Mouse (Mus musculus) forebrain, embryonic 13.5 days (tissue): ENCODE measurements around the gene Ifnlr1. TPM values are rescaled to one million over a fixed set of nuclear protein-coding genes. Genes with fewer than 3 reads are reported as not detected.
A peak's percentile ranks its signal among the peaks of the same experiment; 100 is the strongest.

Experiments used
- ATAC-seq: fragments of 200-750 bp; cut with Nextera tagmentation; 2 replicates; pipeline ENCODE4 v1.8.0; 2017
- H3K27ac ChIP-seq: fragments of 300-500 bp; sonication (generic); 2 replicates; pipeline ENCODE4 v1.5.1; 2015; ENCODE audit warnings: inconsistent platforms, mild to moderate bottlenecking, moderate library complexity
- H3K27me3 ChIP-seq: fragments of 300-500 bp; sonication (generic); 2 replicates; pipeline ENCODE4 v1.6.1; 2015; ENCODE audit warnings: mild to moderate bottlenecking, inconsistent platforms
- H3K36me3 ChIP-seq: fragments of 300-500 bp; sonication (generic); 2 replicates; pipeline ENCODE4 v1.6.1; 2015; ENCODE audit warnings: mild to moderate bottlenecking, inconsistent platforms; ENCODE audit not compliant: poor library complexity, severe bottlenecking
- H3K4me1 ChIP-seq: fragments of 300-500 bp; sonication (generic); 2 replicates; pipeline ENCODE4 v1.6.1; 2015; ENCODE audit warnings: inconsistent platforms
- H3K4me2 ChIP-seq: fragments of 300-500 bp; sonication (generic); 2 replicates; pipeline ENCODE4 v1.6.1; 2015; ENCODE audit warnings: inconsistent platforms, mild to moderate bottlenecking, moderate library complexity
- H3K4me3 ChIP-seq: fragments of 300-500 bp; sonication (generic); 2 replicates; pipeline ENCODE4 v1.5.1; 2015; ENCODE audit warnings: mild to moderate bottlenecking, inconsistent platforms
- H3K9ac ChIP-seq: fragments of 300-500 bp; sonication (generic); 2 replicates; pipeline ENCODE4 v1.6.1; 2015; ENCODE audit warnings: mild to moderate bottlenecking, inconsistent platforms
- H3K9me3 ChIP-seq: fragments of 300-500 bp; sonication (generic); replicated peaks from 2 replicates; pipeline ENCODE4 v1.6.1; 2016; ENCODE audit warnings: inconsistent platforms
- WGBS: fragments of 180-500 bp; shearing (Covaris S2); methylation state at CpG from one replicate; pipeline ENCODE4 v1.1.7; 2015; 5-methylcytosine and 5-hydroxymethylcytosine counted together
- polyA plus RNA-seq: library from polyadenylated mRNA; unstranded; fragments of >200 nt; fragmentation: Nextera tagmentation; extraction: Ambion mirVana; gene quantifications from 2 replicates; pipeline ENCODE4 v1.2.1, GENCODE M21; 2015

Ifnlr1 gene
- polyA plus RNA-seq, 1 experiment from 2014 or later, result 0.13 TPM

DNA sequence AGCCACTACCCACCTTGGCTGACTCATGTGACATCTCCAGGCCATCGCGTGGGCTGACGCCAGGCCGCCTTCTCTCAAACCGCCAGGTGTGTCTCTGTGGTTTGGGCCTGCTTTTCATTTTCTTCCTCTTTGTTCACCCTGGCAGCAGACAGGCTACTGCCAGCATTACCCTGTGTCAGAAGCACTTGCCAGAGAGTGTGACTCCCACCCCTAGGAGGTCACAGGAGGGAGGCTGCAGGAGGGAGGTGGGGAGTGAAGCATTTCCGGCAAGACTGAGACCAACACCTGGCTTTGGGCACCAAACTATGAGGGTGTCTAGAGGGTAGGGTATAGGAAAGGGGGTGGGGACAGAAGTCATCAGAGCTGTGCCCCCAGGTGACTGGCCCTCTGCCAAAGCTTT is 21.4 kb upstream of the Ifnlr1 start:
- no peaks in the 10 kb centered on the region for H3K27me3 ChIP-seq
- H3K36me3 ChIP-seq, result no peaks in the 10 kb centered on the region
- ATAC-seq, result no peak
- H3K27ac ChIP-seq, result no peak overlapping the region
- no peak overlapping the region for H3K4me3 ChIP-seq
- H3K9me3 ChIP-seq, result no peaks in the 10 kb centered on the region
- no peaks in the 10 kb centered on the region for H3K4me1 ChIP-seq
- H3K9ac ChIP-seq, result no peak overlapping the region
- WGBS, result 84% methylated on average over 6 of the region's 6 CpGs
- H3K4me2 ChIP-seq, result no peak overlapping the region

DNA sequence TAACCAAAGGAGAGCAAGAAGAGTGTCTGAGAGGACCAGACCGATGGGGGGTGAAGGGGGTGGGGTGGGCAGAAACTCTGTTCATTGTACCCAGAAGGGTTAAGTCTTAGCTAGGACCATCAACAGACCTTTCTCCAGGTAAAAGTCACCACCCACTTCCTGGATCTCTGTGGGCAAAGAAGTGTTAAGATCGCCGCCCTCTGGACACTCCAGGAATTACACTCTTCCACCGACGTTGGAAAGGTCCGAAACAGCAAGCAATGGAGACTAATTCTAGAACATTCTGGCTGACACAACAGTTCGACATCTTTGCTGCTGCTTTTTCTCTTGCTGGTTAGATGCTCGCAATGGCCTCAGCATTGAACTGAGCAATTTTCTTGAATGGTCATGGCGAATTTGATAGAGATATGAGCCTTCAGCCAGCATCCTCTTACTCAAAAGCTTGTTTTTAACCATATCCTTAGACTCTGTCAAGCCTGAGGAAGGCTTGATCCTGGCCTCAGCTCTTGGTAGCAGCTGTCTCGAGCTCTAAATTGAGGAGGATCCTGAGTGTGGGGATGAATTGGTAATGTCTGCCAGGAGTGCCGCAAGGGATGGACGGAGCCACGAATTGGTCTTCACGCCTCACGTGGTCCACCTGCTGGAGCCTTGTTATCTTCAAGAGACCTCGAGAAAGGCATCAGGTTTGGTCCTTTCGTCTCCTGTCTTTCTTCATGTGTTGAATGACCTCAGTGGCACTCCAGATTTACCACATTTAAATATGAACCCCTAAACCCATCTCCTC is 19.7 kb upstream of the Ifnlr1 start:
- H3K27me3 ChIP-seq, result no peaks in the 10 kb centered on the region
- ATAC-seq, result no peak

DNA sequence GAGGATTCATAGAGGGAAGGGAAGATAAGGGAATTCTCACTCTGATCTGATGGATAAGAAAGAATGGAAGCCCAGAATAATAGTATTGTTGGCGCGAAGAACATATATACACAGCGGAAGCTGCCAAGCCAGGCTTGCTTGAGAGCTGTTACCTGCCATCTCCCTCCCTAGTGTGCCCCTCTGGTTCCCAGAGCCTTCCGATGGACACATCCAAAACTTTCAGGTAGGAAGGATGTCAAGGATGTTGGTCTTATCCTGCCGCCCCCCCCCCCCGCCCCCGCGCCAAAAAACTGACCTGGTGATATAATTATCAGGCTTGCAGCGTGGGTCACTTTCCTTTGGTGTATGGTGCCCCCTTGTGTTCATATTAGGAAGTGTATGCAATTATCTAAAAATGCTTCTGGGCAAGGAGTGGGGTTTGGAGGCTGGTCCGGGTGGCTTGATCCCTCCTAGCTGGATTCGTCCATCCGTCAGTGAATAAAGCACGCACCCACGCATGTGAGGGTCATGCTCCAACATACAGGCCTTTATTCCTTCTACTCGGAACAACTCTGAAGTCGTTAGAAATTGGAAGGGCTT is 18.7 kb upstream of the Ifnlr1 start:
- Histone ChIP-seq H3K36me3 (no peaks in the 10 kb centered on the region), H3K9me3 (no peaks in the 10 kb centered on the region), H3K9ac (no peak overlapping the region), H3K4me2 (no peak overlapping the region), H3K4me3 (no peak overlapping the region), H3K4me1 (no peaks in the 10 kb centered on the region), H3K27me3 (no peaks in the 10 kb centered on the region), H3K27ac (no peak overlapping the region)
- no peak for ATAC-seq
- WGBS, result 13% methylated on average over 16 of the region's 16 CpGs

More for the DNA sequence above, 19.7 kb upstream of the Ifnlr1 start:
- WGBS, result 59% methylated on average over 17 of the region's 17 CpGs
- H3K4me3 ChIP-seq, result no peak overlapping the region
- H3K9ac ChIP-seq, result no peak overlapping the region
- no peaks in the 10 kb centered on the region for H3K36me3 ChIP-seq
- H3K27ac ChIP-seq, result no peak overlapping the region
- H3K4me1 ChIP-seq, result no peaks in the 10 kb centered on the region
- H3K9me3 ChIP-seq, result no peaks in the 10 kb centered on the region
- no peak overlapping the region for H3K4me2 ChIP-seq

DNA sequence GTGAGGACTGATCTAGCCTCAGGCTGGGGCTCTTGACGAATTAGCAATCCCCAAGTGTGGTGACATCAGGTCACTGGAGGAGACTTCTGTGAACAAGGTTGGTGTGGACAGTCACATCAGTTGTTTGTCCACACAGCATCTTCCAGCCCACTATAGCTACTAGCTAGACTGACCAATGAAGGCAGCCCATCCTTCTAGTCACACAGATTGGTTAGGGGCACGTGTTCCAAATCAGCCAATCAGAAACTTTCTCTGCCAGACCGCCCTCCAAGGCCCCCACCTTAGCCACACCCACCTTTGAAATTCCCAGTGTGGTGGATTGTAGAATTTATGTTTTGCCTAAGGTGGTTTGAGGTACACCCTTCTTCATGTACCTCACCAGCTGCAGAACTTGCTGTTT is 12.6 kb upstream of the Ifnlr1 start:
- H3K27me3 ChIP-seq, result no peaks in the 10 kb centered on the region
- ATAC-seq, result no peak
- no peaks in the 10 kb centered on the region for H3K4me1 ChIP-seq
- no peak overlapping the region for H3K27ac ChIP-seq
- no peaks in the 10 kb centered on the region for H3K36me3 ChIP-seq
- no peaks in the 10 kb centered on the region for H3K9me3 ChIP-seq
- H3K4me2 ChIP-seq, result no peak overlapping the region
- 83% methylated on average over 3 of the region's 3 CpGs for WGBS
- H3K9ac ChIP-seq, result no peak overlapping the region
- no peak overlapping the region for H3K4me3 ChIP-seq

DNA sequence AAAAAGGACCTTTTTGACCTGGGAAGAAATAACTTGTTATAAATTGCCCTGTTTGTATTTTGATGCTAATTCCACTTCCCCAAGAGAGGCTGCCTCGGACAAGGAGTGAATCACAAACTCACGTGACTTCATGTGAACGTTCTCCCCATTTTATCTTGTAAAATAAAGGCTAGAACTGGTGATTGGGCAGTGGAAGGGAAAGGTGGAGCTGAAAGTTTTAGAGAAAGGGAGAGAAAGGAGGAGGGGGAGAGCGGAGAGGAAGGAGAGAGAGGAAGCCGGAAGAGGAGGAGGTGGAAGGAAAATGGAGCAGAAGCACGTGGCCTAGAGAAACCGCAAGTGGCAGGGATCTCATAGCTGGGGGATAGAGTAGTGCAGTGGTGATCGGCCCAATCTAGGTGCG is 11.1 kb upstream of the Ifnlr1 start:
- H3K9ac ChIP-seq, result no peak overlapping the region
- H3K4me1 ChIP-seq, result no peaks in the 10 kb centered on the region
- no peaks in the 10 kb centered on the region for H3K9me3 ChIP-seq
- H3K4me3 ChIP-seq, result no peak overlapping the region
- no peaks in the 10 kb centered on the region for H3K27me3 ChIP-seq
- no peaks in the 10 kb centered on the region for H3K36me3 ChIP-seq
- H3K4me2 ChIP-seq, result no peak overlapping the region
- no peak overlapping the region for H3K27ac ChIP-seq
- no peak for ATAC-seq
- WGBS, result 64% methylated on average over 9 of the region's 9 CpGs

DNA sequence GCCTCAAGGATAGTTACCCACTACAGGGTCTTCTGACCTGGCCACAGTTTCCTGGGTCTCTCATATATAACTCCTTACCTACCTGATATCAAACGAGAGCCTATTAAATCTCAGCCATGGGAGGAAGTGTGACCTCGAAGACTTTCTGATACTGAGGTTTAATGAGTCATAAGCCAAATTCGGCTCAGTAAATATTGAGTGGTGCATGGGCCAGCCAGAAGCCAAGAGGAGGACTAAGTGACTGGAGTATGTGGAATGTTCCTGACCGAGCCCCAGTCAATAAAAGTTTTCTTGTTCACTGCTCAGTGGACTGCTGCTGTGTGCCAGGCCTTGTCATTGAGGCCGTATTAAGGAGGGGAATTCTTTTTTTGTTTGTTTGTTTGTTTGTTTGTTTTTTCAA is 9.6 kb upstream of the Ifnlr1 start:
- H3K4me2 ChIP-seq, result no peak overlapping the region
- H3K4me1 ChIP-seq, result no peaks in the 10 kb centered on the region
- 91% methylated on average over 5 of the region's 5 CpGs for WGBS
- no peaks in the 10 kb centered on the region for H3K9me3 ChIP-seq
- H3K4me3 ChIP-seq, result no peak overlapping the region
- no peak for ATAC-seq
- H3K27me3 ChIP-seq, result no peaks in the 10 kb centered on the region
- H3K9ac ChIP-seq, result no peak overlapping the region
- H3K27ac ChIP-seq, result no peak overlapping the region
- H3K36me3 ChIP-seq, result no peaks in the 10 kb centered on the region

DNA sequence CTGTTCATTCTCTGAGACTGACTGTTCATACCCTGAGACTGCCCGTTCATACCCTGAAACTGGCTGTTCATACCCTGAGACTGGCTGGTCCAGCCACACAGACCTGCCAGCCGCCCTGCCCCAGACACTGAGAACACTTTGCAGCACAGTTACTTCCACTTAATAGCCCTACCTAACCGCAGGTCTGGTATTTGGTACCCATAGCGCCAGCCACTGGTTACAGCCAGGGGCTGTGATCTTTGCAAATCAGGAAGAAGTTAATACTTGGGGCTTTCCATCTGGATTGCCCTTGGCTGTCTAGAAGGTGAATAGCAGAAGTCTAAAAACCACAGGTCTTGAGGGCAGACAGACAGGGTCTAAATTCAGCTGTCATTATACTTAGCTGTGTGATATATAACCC is 6.8 kb upstream of the Ifnlr1 start:
- H3K9me3 ChIP-seq, result no peaks in the 10 kb centered on the region
- H3K4me1 ChIP-seq, result no peaks in the 10 kb centered on the region
- ATAC-seq, result no peak
- 89% methylated on average over 4 of the region's 4 CpGs for WGBS
- H3K27me3 ChIP-seq, result peaks cover 4% of the 10 kb centered on the region; the same call in 1 of the 2 replicates
- H3K9ac ChIP-seq, result no peak overlapping the region
- H3K4me2 ChIP-seq, result no peak overlapping the region
- H3K27ac ChIP-seq, result no peak overlapping the region
- H3K4me3 ChIP-seq, result no peak overlapping the region
- H3K36me3 ChIP-seq, result no peaks in the 10 kb centered on the region

DNA sequence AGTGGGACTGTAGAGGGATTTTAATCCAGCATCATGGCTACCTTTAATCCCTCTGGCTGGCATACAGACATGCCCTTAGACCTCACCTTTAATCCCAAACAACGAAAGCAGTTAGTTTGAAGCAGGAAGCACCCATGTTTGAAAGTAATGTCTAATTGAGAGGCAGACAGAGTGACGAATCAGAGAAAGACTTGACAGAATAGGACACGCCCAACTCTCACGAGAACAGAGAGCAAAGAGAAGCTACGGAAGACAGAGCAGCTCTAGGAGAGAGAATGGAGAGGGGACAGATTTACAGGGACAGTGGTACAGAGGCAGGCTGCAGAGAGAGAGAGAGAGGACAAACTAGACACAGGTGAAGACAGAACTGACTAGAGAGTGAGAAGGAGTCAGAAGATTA is 4.3 kb upstream of the Ifnlr1 start:
- Histone ChIP-seq H3K9me3 (no peaks in the 10 kb centered on the region), H3K4me3 (no peak overlapping the region), H3K27me3 (peaks cover 27% of the 10 kb centered on the region), H3K4me1 (peaks cover 12% of the 10 kb centered on the region), H3K9ac (no peak overlapping the region), H3K27ac (no peak overlapping the region), H3K4me2 (no peak overlapping the region), H3K36me3 (no peaks in the 10 kb centered on the region)
- ATAC-seq, result no peak
- WGBS, result 72% methylated on average over 5 of the region's 5 CpGs

DNA sequence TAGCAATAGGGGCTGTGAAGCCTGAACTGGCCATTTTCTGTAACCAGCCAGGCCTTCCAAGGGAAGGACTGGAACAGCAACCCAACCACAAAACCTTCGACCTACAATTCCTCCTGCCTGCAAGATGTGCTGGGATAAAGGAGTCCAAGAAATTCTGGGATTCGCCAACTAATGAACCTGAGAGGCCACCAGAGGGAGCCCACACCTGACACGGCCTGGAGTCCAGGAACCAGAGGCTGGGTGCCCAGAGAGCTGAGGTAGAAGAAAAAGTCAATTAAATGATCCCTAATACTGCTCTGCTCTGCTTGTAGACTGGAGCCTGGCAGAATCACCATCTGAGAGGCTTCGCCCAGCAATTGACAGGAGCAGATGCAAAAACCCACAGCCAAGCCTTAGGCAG is 2.5 kb upstream of the Ifnlr1 start:
- 20% methylated on average over 4 of the region's 4 CpGs for WGBS
- no peak overlapping the region for H3K27ac ChIP-seq
- no peaks in the 10 kb centered on the region for H3K36me3 ChIP-seq
- no peaks in the 10 kb centered on the region for H3K9me3 ChIP-seq
- ATAC-seq, result no peak
- H3K4me1 ChIP-seq, result peaks cover 13% of the 10 kb centered on the region
- H3K9ac ChIP-seq, result no peak overlapping the region
- H3K4me3 ChIP-seq, result no peak overlapping the region
- H3K4me2 ChIP-seq, result no peak overlapping the region
- H3K27me3 ChIP-seq, result peaks cover 44% of the 10 kb centered on the region

DNA sequence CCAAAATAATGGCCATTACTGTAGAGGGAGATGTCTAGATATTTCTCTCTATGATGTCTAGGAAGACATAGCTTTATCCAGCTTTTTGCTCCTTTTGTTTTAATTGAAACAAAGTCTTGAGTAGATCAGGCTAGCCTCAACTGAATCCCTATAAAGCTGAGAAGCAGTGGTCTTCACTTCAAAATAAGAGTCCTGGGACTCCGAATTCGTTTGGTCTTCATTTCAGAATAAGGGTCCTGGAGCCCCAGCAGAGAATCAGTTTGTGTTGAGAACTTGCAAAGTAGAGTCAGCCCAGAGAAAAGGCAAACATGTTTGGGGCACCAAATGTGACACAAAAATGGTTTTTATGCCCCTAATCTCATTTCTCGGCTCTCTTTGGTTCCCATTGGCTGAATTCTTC is 1.4 kb upstream of the Ifnlr1 start:
- Histone ChIP-seq H3K4me1 (peaks cover 13% of the 10 kb centered on the region), H3K27me3 (peaks cover 53% of the 10 kb centered on the region), H3K36me3 (no peaks in the 10 kb centered on the region), H3K27ac (no peak overlapping the region), H3K9ac (no peak overlapping the region), H3K9me3 (no peaks in the 10 kb centered on the region), H3K4me2 (no peak overlapping the region), H3K4me3 (no peak overlapping the region)
- no peak for ATAC-seq
- 26% methylated on average over 3 of the region's 3 CpGs for WGBS

DNA sequence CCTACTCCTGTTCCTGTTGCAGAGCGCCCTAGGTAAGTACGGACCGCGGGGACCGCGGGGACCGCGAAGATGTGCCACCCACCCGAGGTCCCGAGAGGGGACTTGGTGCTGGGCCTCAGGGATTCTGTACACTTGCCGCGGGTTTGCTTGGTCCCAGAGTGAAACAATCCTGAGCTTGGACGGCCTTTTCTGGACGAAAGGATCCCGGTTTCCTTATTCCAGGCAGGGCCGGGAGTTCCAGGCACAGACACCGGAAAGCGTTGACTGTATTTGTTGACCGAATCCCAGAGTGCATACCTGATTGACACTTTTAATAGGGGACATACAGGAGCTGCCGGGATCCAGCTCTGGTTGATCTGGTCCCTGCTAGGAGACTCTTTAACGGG is 474 bp downstream of the Ifnlr1 start:
- under 1% methylated on average over 19 of the region's 21 CpGs for WGBS
- peak overlapping the region; percentile 66 for H3K9ac ChIP-seq
- H3K36me3 ChIP-seq, result no peaks in the 10 kb centered on the region
- no peaks in the 10 kb centered on the region for H3K9me3 ChIP-seq
- H3K4me2 ChIP-seq, result peak overlapping the region; percentile 80
- H3K4me1 ChIP-seq, result peaks cover 13% of the 10 kb centered on the region
- H3K27ac ChIP-seq, result no peak overlapping the region
- peaks cover 53% of the 10 kb centered on the region for H3K27me3 ChIP-seq
- ATAC-seq, result no peak
- peak overlapping the region; percentile 52 for H3K4me3 ChIP-seq

DNA sequence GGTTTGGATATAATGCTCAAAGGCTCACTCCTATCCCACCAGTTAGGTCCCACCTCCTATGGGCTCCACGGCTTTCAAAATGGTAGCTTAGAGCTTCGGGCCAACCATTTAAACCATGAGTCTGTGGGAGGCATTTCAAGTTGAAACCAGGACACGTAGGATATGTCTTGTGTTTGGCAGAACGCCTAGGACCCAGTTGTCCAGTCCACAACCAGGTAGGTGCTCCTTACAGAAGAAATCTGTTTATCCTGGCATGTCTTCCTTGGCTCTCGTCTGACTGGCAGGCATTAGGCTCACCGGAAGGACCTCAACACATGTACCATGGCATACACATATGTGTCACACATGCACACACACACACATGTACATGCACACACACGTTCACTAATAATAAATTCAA is 3.7 kb downstream of the Ifnlr1 start:
- H3K4me2 ChIP-seq, result no peak overlapping the region
- H3K9ac ChIP-seq, result no peak overlapping the region
- no peaks in the 10 kb centered on the region for H3K36me3 ChIP-seq
- ATAC-seq, result no peak
- WGBS, result 88% methylated on average over 7 of the region's 7 CpGs
- H3K9me3 ChIP-seq, result no peaks in the 10 kb centered on the region
- H3K27ac ChIP-seq, result no peak overlapping the region
- peaks cover 13% of the 10 kb centered on the region for H3K4me1 ChIP-seq
- H3K27me3 ChIP-seq, result peaks cover 46% of the 10 kb centered on the region
- H3K4me3 ChIP-seq, result no peak overlapping the region

DNA sequence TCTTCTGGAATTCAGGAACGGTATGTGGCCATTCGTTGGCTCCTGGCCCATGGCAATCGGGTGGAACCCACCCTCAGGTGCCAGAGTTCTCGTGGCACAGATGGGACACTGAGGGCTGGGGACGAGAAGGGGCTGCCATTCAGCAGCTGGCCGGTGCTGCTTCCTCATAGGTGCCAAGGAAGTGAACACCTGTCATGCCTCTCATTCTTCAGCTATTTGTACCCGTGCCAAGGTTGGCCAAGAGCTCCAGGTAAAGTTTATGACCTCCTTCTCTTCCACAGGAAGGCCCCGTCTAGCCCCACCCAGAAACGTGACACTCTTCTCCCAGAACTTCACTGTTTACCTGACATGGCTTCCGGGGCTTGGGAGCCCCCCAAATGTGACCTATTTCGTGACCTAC is 4.2 kb downstream of the Ifnlr1 start:
- no peak for ATAC-seq
- Histone ChIP-seq H3K27ac (no peak overlapping the region), H3K27me3 (peaks cover 42% of the 10 kb centered on the region), H3K4me2 (no peak overlapping the region), H3K9ac (no peak overlapping the region), H3K9me3 (no peaks in the 10 kb centered on the region), H3K36me3 (no peaks in the 10 kb centered on the region), H3K4me1 (peaks cover 13% of the 10 kb centered on the region), H3K4me3 (no peak overlapping the region)
- WGBS, result 82% methylated on average over 11 of the region's 11 CpGs
